Mouse (Mus musculus) layer of hippocampus, postnatal 36 days (tissue): ENCODE data around the gene Eomes. TPM values are rescaled to one million over a fixed set of nuclear protein-coding genes. Genes with fewer than 3 reads are reported as not detected.
A peak's percentile ranks its signal among the peaks of the same experiment; 100 is the strongest.

Source experiments
- DNase-seq, 2 experiments: peaks; one replicate each; pipeline ENCODE4 v3.0.0; 2022
- total RNA-seq, 2 experiments: library from RNA; stranded (reverse); gene quantifications; 2 replicates each; pipeline ENCODE4 v1.2.3; 2021

Eomes gene
- total RNA-seq, 2 experiments from 2014 or later = 0.77 to 1.2 TPM

- DNase-seq = peak in 1 of 2 experiments; percentile 9
These were observed 42.0 kb downstream of the Eomes start for GRCm38 (mm10) chr9:118520011-118520410.

- no peak for DNase-seq
These were observed 42.8 kb downstream of the Eomes start for GRCm38 (mm10) chr9:118520858-118521257.

GRCm38 (mm10) chr9:118521659-118522058 is 43.6 kb downstream of the Eomes start:
- no peak for DNase-seq

GRCm38 (mm10) chr9:118523738-118524137 is 45.7 kb downstream of the Eomes start:
- DNase-seq = no peak

- DNase-seq = no peak
These were observed 49.0 kb downstream of the Eomes start for GRCm38 (mm10) chr9:118527056-118527455.

- DNase-seq = no peak
These were observed 51.8 kb downstream of the Eomes start for GRCm38 (mm10) chr9:118529783-118530182.

GRCm38 (mm10) chr9:118530679-118531078 is 52.7 kb downstream of the Eomes start:
- no peak for DNase-seq

- no peak for DNase-seq
These were observed 54.6 kb downstream of the Eomes start for GRCm38 (mm10) chr9:118532516-118533205.

Other genes with a start within 250 kb of the Eomes start
- gene Golga4, start 28.1 kb downstream of the Eomes start, total RNA-seq = 10 to 100 TPM; 81.9 to 86.8 TPM
- gene Itga9, start 128.5 kb downstream of the Eomes start, total RNA-seq = 1 to 10 TPM; 2.9 to 5.4 TPM